Mouse (Mus musculus): ENCODE data around the gene Madcam1. TPM values are rescaled to one million over a fixed set of nuclear protein-coding genes. Genes with fewer than 3 reads are reported as not detected.

Madcam1 gene
- polyA plus RNA-seq, 1 experiment from 2014 or later: 1.4 TPM

DNA sequence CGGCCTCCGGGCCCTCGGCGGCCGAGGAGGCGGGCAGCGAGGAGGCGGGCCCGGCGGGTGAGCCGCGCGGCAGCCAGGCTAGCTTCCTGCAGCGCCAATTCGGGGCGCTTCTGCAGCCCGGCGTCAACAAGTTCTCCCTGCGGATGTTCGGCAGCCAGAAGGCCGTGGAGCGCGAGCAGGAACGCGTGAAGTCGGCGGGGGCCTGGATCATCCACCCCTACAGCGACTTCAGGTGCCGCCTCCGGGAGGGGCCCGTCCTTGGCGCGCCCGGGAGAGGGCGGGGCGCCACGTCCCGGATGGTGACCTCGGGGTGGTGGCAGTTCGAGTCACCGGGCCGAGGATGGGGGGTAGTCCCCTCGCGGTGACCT lies 52.6 kb downstream of the Madcam1 start:
- H3K4me2 ChIP-seq: peak overlapping the region; percentile 91
- 0 out of 2 replicates have a peak overlapping the region, but pooled peaks have one; percentile 25 for H3K9ac ChIP-seq (ENCODE audit: low read depth, low read length)
- peaks cover 14% of the 10 kb centered on the region for H3K4me1 ChIP-seq (replicated peaks; ENCODE audit: control insufficient read depth, insufficient read depth, low read length)
- H3K27me3 ChIP-seq (replicated peaks; ENCODE audit: control insufficient read depth, insufficient read depth, low read length): peaks cover 54% of the 10 kb centered on the region
- H3K27ac ChIP-seq (ENCODE audit: low read depth, low read length): no peak overlapping the region
- ATAC-seq (replicated peaks; ENCODE audit: low FRiP score) (no peak), DNase-seq (ENCODE audit: low spot score) (no peak)
- peak overlapping the region; percentile 67 for H3K4me3 ChIP-seq (ENCODE audit: low read depth, low read length)
- WGBS: 1% methylated on average over 44 of the region's 44 CpGs
- no peaks in the 10 kb centered on the region for H3K9me3 ChIP-seq (ENCODE audit: control insufficient read depth, low read length)
- 0 out of 2 replicates have a peak, but pooled peaks cover 2% of the 10 kb centered on the region for H3K36me3 ChIP-seq (ENCODE audit: control insufficient read depth, insufficient read depth, low read length)

DNA sequence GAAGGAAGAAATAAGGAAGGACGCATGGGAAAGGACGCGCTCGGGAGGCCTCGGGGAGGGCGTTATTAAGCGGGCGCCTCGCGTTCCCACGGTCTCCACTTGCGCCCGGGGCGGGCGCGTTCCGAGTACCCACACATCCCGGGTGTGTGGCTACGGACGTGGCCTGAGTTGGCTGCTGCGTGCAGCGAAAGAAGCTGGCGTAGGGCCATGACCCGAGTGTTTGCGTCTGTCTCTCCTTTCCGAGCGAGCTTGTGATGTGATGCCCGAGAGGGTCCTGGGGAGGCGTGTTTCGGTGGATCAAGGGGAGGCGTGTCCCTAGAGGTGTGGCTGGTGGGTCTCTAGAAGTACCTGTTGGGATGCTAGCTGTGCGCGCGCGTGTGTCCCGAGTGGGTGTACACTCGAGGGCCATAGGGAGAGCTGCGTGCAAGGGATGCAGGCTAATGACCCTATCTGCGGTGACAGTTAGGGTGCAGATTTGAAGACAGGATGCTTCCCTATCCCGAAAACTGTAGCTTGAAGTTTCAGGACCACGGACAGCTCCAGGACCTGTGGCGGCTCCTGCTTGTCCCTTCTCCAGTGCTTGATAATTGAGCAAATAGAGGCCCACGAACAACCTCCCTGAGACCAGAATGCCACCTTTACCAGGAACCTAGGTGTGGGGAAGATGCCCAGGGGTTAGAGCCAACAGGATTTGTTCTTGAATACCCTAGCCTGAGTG lies 53.4 kb downstream of the Madcam1 start:
- Histone ChIP-seq H3K4me2 (peak overlapping the region; percentile 91), H3K36me3 (ENCODE audit: control insufficient read depth, insufficient read depth, low read length) (no peaks in the 10 kb centered on the region), H3K4me1 (replicated peaks; ENCODE audit: control insufficient read depth, insufficient read depth, low read length) (peaks cover 7% of the 10 kb centered on the region), H3K4me3 (ENCODE audit: low read depth, low read length) (0 out of 2 replicates have a peak overlapping the region, but pooled peaks have one; percentile 67), H3K27me3 (replicated peaks; ENCODE audit: control insufficient read depth, insufficient read depth, low read length) (peaks cover 54% of the 10 kb centered on the region), H3K9me3 (ENCODE audit: control insufficient read depth, low read length) (no peaks in the 10 kb centered on the region), H3K27ac (ENCODE audit: low read depth, low read length) (no peak overlapping the region), H3K9ac (ENCODE audit: low read depth, low read length) (no peak overlapping the region)
- WGBS: 7% methylated on average over 43 of the region's 43 CpGs
- DNase-seq (ENCODE audit: low spot score): peak; percentile 78
- ATAC-seq (replicated peaks; ENCODE audit: low FRiP score): no peak; the same call in 1 of the 2 replicates

Other genes with a start within 250 kb of the Madcam1 start
- gene Vmn2r83, start 195.8 kb upstream of the Madcam1 start, polyA plus RNA-seq (2014; fragmentation: Nextera tagmentation; extraction: Ambion mirVana): not detected in 2 replicates
- gene Plpp2, start 130.8 kb upstream of the Madcam1 start, polyA plus RNA-seq (2014; fragmentation: Nextera tagmentation; extraction: Ambion mirVana): 27.1 and 30.1 TPM in 2 replicates
- gene Mier2, start 109.4 kb upstream of the Madcam1 start, polyA plus RNA-seq (2014; fragmentation: Nextera tagmentation; extraction: Ambion mirVana): 33.1 and 36.5 TPM in 2 replicates
- not detected in 2 replicates for gene Theg, start 77.2 kb upstream of the Madcam1 start, polyA plus RNA-seq (2014; fragmentation: Nextera tagmentation; extraction: Ambion mirVana)
- not detected in 2 replicates for gene C2cd4c, start 50.5 kb upstream of the Madcam1 start, polyA plus RNA-seq (2014; fragmentation: Nextera tagmentation; extraction: Ambion mirVana)
- gene Shc2, start 26.6 kb upstream of the Madcam1 start, polyA plus RNA-seq (2014; fragmentation: Nextera tagmentation; extraction: Ambion mirVana): 2.0 and 2.1 TPM in 2 replicates
- not detected in 2 replicates for gene Odf3l2, start 18.8 kb upstream of the Madcam1 start, polyA plus RNA-seq (2014; fragmentation: Nextera tagmentation; extraction: Ambion mirVana)
- gene Tpgs1, start 4.8 kb downstream of the Madcam1 start, polyA plus RNA-seq (2014; fragmentation: Nextera tagmentation; extraction: Ambion mirVana): 48.5 and 50.5 TPM in 2 replicates
- gene Cdc34, start 17.6 kb downstream of the Madcam1 start, polyA plus RNA-seq (2014; fragmentation: Nextera tagmentation; extraction: Ambion mirVana): 213 and 236 TPM in 2 replicates
- 0.16 and 0.45 TPM in 2 replicates for gene Gzmm, start 24.5 kb downstream of the Madcam1 start, polyA plus RNA-seq (2014; fragmentation: Nextera tagmentation; extraction: Ambion mirVana)
- 992 and 1,001 TPM in 2 replicates for gene Bsg, start 39.9 kb downstream of the Madcam1 start, polyA plus RNA-seq (2014; fragmentation: Nextera tagmentation; extraction: Ambion mirVana)
- gene Hcn2, start 52.1 kb downstream of the Madcam1 start, polyA plus RNA-seq (2014; fragmentation: Nextera tagmentation; extraction: Ambion mirVana): not detected in 2 replicates
- gene Polrmt, start 82.0 kb downstream of the Madcam1 start, polyA plus RNA-seq (2014; fragmentation: Nextera tagmentation; extraction: Ambion mirVana): 36.5 and 41.5 TPM in 2 replicates
- 0.23 TPM in 1 of 2 replicates, not detected in the other for gene Fgf22, start 90.5 kb downstream of the Madcam1 start, polyA plus RNA-seq (2014; fragmentation: Nextera tagmentation; extraction: Ambion mirVana)
- gene Rnf126, start 102.4 kb downstream of the Madcam1 start, polyA plus RNA-seq (2014; fragmentation: Nextera tagmentation; extraction: Ambion mirVana): 105 and 119 TPM in 2 replicates
- gene Fstl3, start 112.7 kb downstream of the Madcam1 start, polyA plus RNA-seq (2014; fragmentation: Nextera tagmentation; extraction: Ambion mirVana): 1.8 and 2.6 TPM in 2 replicates
- 1.5 and 1.7 TPM in 2 replicates for gene Prss57, start 126.4 kb downstream of the Madcam1 start, polyA plus RNA-seq (2014; fragmentation: Nextera tagmentation; extraction: Ambion mirVana)
- 27.6 and 28.6 TPM in 2 replicates for gene Palm, start 129.0 kb downstream of the Madcam1 start, polyA plus RNA-seq (2014; fragmentation: Nextera tagmentation; extraction: Ambion mirVana)
- gene Misp, start 156.4 kb downstream of the Madcam1 start, polyA plus RNA-seq (2014; fragmentation: Nextera tagmentation; extraction: Ambion mirVana): 0.69 and 1.5 TPM in 2 replicates
- gene Ptbp1, start 189.9 kb downstream of the Madcam1 start, polyA plus RNA-seq (2014; fragmentation: Nextera tagmentation; extraction: Ambion mirVana): 329 and 336 TPM in 2 replicates
- gene Prtn3, start 209.9 kb downstream of the Madcam1 start, polyA plus RNA-seq (2014; fragmentation: Nextera tagmentation; extraction: Ambion mirVana): 50.9 and 52.4 TPM in 2 replicates
- 17.6 and 20.9 TPM in 2 replicates for gene Plppr3, start 210.1 kb downstream of the Madcam1 start, polyA plus RNA-seq (2014; fragmentation: Nextera tagmentation; extraction: Ambion mirVana)
- gene Elane, start 221.7 kb downstream of the Madcam1 start, polyA plus RNA-seq (2014; fragmentation: Nextera tagmentation; extraction: Ambion mirVana): 11.1 and 11.8 TPM in 2 replicates
- gene Cfd, start 226.3 kb downstream of the Madcam1 start, polyA plus RNA-seq (2014; fragmentation: Nextera tagmentation; extraction: Ambion mirVana): not detected in 2 replicates
- 32.6 and 37.4 TPM in 2 replicates for gene Med16, start 244.4 kb downstream of the Madcam1 start, polyA plus RNA-seq (2014; fragmentation: Nextera tagmentation; extraction: Ambion mirVana)
- gene Gm26602, start 246.3 kb downstream of the Madcam1 start, polyA plus RNA-seq (2014; fragmentation: Nextera tagmentation; extraction: Ambion mirVana): 7.4 TPM in 1 of 2 replicates, not detected in the other

All from liver, embryonic 11.5 days (tissue).